Comparison of ENCODE assay signal across 9 mouse cellular contexts in genomic region chr2:31654854-31655559, GRCm38 (mm10). TPM values are rescaled to one million over a fixed set of nuclear protein-coding genes. Genes with fewer than 3 reads are reported as not detected.
A peak's percentile ranks its signal among the peaks of the same experiment; 100 is the strongest.
DNase-seq lines count a peak whose midpoint lies in the region; ATAC-seq and TF ChIP-seq lines count a peak whose summit lies in the region.
"Had no signal": no experiment of that assay in that cellular context is flagged by ENCODE, and none has a peak within 500 bp of the region (broad histone marks: within the 10 kb centered on the region; RNA-seq: fewer than 3 reads in every experiment).

No protein-coding gene starts in this region.

- TF ChIP-seq POLR2A in heart, adult 2 months (IDR thresholded peaks at IDR 0.05; ENCODE audit: insufficient read depth, low read depth, low read length), result no peak
- TF ChIP-seq POLR2A in bone marrow macrophage, adult 2 months (IDR thresholded peaks at IDR 0.05; ENCODE audit: borderline replicate concordance, low read depth, low read length), result no peak

- no peaks in the 10 kb centered on the region for H3K79me2 ChIP-seq in heart, adult 2 months (replicated peaks; ENCODE audit: control insufficient read depth, insufficient read depth, low read length)

- peaks cover 15% of the 10 kb centered on the region for H3K27me3 ChIP-seq in heart, adult 2 months (ENCODE audit: control insufficient read depth, insufficient read depth, low read length)
- H3K27me3 ChIP-seq in forebrain, embryonic 16.5 days (replicated peaks; ENCODE audit: control insufficient read depth, insufficient read depth, low read length), result peaks cover 60% of the 10 kb centered on the region
- H3K27me3 ChIP-seq in intestine, embryonic 16.5 days (replicated peaks; ENCODE audit: control insufficient read depth, insufficient read depth, low read length), result peaks cover 56% of the 10 kb centered on the region
- peaks cover 55% of the 10 kb centered on the region for H3K27me3 ChIP-seq in limb, embryonic 11.5 days (ENCODE audit: control insufficient read depth, insufficient read depth, low read length)
- H3K27me3 ChIP-seq in midbrain, embryonic 16.5 days (ENCODE audit: control insufficient read depth, insufficient read depth, low read depth, low read length), result peaks cover 63% of the 10 kb centered on the region

- H3K9me3 ChIP-seq in forebrain, embryonic 16.5 days (ENCODE audit: control insufficient read depth, low read length), result no peaks in the 10 kb centered on the region
- no peaks in the 10 kb centered on the region for H3K9me3 ChIP-seq in intestine, embryonic 16.5 days (ENCODE audit: control insufficient read depth, low read length)
- peaks cover 5% of the 10 kb centered on the region; the same call in 1 of the 2 replicates for H3K9me3 ChIP-seq in limb, embryonic 11.5 days (ENCODE audit: control insufficient read depth, low read length)
- H3K9me3 ChIP-seq in midbrain, embryonic 16.5 days (replicated peaks; ENCODE audit: control insufficient read depth, low read length, poor library complexity, severe bottlenecking), result peaks cover 4% of the 10 kb centered on the region; the same call in 1 of the 2 replicates

- TF ChIP-seq CTCF in heart, adult 2 months (IDR thresholded peaks at IDR 0.05), result peak; percentile 56
- TF ChIP-seq CTCF in bone marrow macrophage, adult 2 months (IDR thresholded peaks at IDR 0.05; ENCODE audit: low read depth, low read length), result peak; percentile 76

- DNase-seq in heart, adult 2 months, result peak in 1 of 2 experiments; percentile 54
- no peak for DNase-seq in heart, postnatal 25 days (ENCODE audit: low spot score)
- DNase-seq in limb, embryonic 11.5 days (ENCODE audit: low spot score), result peak; percentile 64
- peak; percentile 45 to 58 for DNase-seq in thymus, postnatal 36 days

- H3K4me1 ChIP-seq in heart, adult 2 months (ENCODE audit: control insufficient read depth, insufficient read depth, low read length), result no peaks in the 10 kb centered on the region
- no peaks in the 10 kb centered on the region for H3K4me1 ChIP-seq in bone marrow macrophage, adult 2 months (ENCODE audit: control insufficient read depth, insufficient read depth, low read length)
- peaks cover 10% of the 10 kb centered on the region for H3K4me1 ChIP-seq in forebrain, embryonic 16.5 days (replicated peaks; ENCODE audit: control insufficient read depth, insufficient read depth, low read length)
- peaks cover 11% of the 10 kb centered on the region for H3K4me1 ChIP-seq in intestine, embryonic 16.5 days (ENCODE audit: control insufficient read depth, insufficient read depth, low read length)
- peaks cover 7% of the 10 kb centered on the region; the same call in 1 of the 2 replicates for H3K4me1 ChIP-seq in limb, embryonic 11.5 days (ENCODE audit: control insufficient read depth, insufficient read depth, low read length)
- 0 out of 2 replicates have a peak, but pooled peaks cover 3% of the 10 kb centered on the region for H3K4me1 ChIP-seq in midbrain, embryonic 16.5 days (ENCODE audit: control insufficient read depth, insufficient read depth, low read length)

- H3K4me3 ChIP-seq in heart, adult 2 months, result no peak overlapping the region
- H3K4me3 ChIP-seq in bone marrow macrophage, adult 2 months (ENCODE audit: insufficient read depth, low read length), result no peak overlapping the region
- H3K4me3 ChIP-seq in forebrain, embryonic 16.5 days (replicated peaks; ENCODE audit: low read length), result peak overlapping the region; percentile 57
- peak overlapping the region; percentile 62 for H3K4me3 ChIP-seq in intestine, embryonic 16.5 days (ENCODE audit: low read length)
- peak overlapping the region; percentile 46 for H3K4me3 ChIP-seq in limb, embryonic 11.5 days (ENCODE audit: low read depth, low read length)
- peak overlapping the region; percentile 52 for H3K4me3 ChIP-seq in midbrain, embryonic 16.5 days (ENCODE audit: low read depth, low read length)

- H3K36me3 ChIP-seq in heart, adult 2 months (ENCODE audit: control insufficient read depth, insufficient read depth, low read length), result no peaks in the 10 kb centered on the region
- H3K36me3 ChIP-seq in forebrain, embryonic 16.5 days (ENCODE audit: control insufficient read depth, insufficient read depth), result no peaks in the 10 kb centered on the region
- no peaks in the 10 kb centered on the region for H3K36me3 ChIP-seq in intestine, embryonic 16.5 days (ENCODE audit: control insufficient read depth, insufficient read depth, low read length)
- no peaks in the 10 kb centered on the region for H3K36me3 ChIP-seq in limb, embryonic 11.5 days (ENCODE audit: control insufficient read depth, insufficient read depth, low read length)
- no peaks in the 10 kb centered on the region for H3K36me3 ChIP-seq in midbrain, embryonic 16.5 days (ENCODE audit: control insufficient read depth, insufficient read depth, low read length)

- WGBS in heart, adult 2 months, result 7% methylated on average over 22 of the region's 22 CpGs
- WGBS in forebrain, embryonic 16.5 days, result 2% methylated on average over 22 of the region's 22 CpGs
- 5% methylated on average over 22 of the region's 22 CpGs for WGBS in intestine, embryonic 16.5 days
- 6% methylated on average over 22 of the region's 22 CpGs for WGBS in limb, embryonic 11.5 days
- WGBS in midbrain, embryonic 16.5 days, result 8% methylated on average over 22 of the region's 22 CpGs

- TF ChIP-seq EP300 in heart, adult 2 months (IDR thresholded peaks at IDR 0.05; ENCODE audit: insufficient read depth, low read depth, low read length), result no peak

- intact Hi-C loops in heart, adult 2 months (cut with DNase I), result loop anchor here (1.0 kb wide), 1 partner anchor 172 kb away; no protein-coding TSS in a partner anchor
- intact Hi-C loops in heart, postnatal 25 days (cut with DNase I), result loop anchor here (1.0 kb wide), 1 partner anchor 172 kb away; no protein-coding TSS in a partner anchor

- H3K9ac ChIP-seq in heart, adult 2 months (ENCODE audit: low read depth, low read length), result no peak overlapping the region
- peak overlapping the region; percentile 51; the same call in 1 of the 2 replicates for H3K9ac ChIP-seq in forebrain, embryonic 16.5 days (replicated peaks; ENCODE audit: low read depth, low read length)
- peak overlapping the region; percentile 49; the same call in 1 of the 2 replicates for H3K9ac ChIP-seq in intestine, embryonic 16.5 days (ENCODE audit: low read depth, low read length)
- no peak overlapping the region for H3K9ac ChIP-seq in limb, embryonic 11.5 days (ENCODE audit: low read length)
- H3K9ac ChIP-seq in midbrain, embryonic 16.5 days (ENCODE audit: low read depth, low read length), result peak overlapping the region; percentile 67

- ATAC-seq in forebrain, embryonic 16.5 days, result no peak
- no peak for ATAC-seq in intestine, embryonic 16.5 days
- ATAC-seq in limb, embryonic 11.5 days (ENCODE audit: insufficient number of reproducible peaks, low FRiP score, low TSS enrichment, low read depth), result no peak
- ATAC-seq in midbrain, embryonic 16.5 days, result no peak; the same call in 1 of the 2 replicates

- H3K27ac ChIP-seq in heart, adult 2 months, result no peak overlapping the region
- H3K27ac ChIP-seq in bone marrow macrophage, adult 2 months (ENCODE audit: insufficient read depth, low read depth, low read length), result no peak overlapping the region
- no peak overlapping the region for H3K27ac ChIP-seq in forebrain, embryonic 16.5 days (ENCODE audit: low read length)
- H3K27ac ChIP-seq in intestine, embryonic 16.5 days (ENCODE audit: low read length), result no peak overlapping the region
- H3K27ac ChIP-seq in limb, embryonic 11.5 days (replicated peaks; ENCODE audit: low read depth, low read length), result no peak overlapping the region
- no peak overlapping the region for H3K27ac ChIP-seq in midbrain, embryonic 16.5 days (ENCODE audit: low read length)
- H3K27ac ChIP-seq: macrophage had no signal

- peak overlapping the region; percentile 82 for H3K4me2 ChIP-seq in forebrain, embryonic 16.5 days (ENCODE audit: low read length)
- peak overlapping the region; percentile 98 for H3K4me2 ChIP-seq in intestine, embryonic 16.5 days (ENCODE audit: low read depth, low read length)
- peak overlapping the region; percentile 99 for H3K4me2 ChIP-seq in limb, embryonic 11.5 days (ENCODE audit: low read depth, severe bottlenecking)
- peak overlapping the region; percentile 81 for H3K4me2 ChIP-seq in midbrain, embryonic 16.5 days (ENCODE audit: low read length)

RNA-seq across cellular contexts. Expression of gene Prdm12, which starts 15.2 kb away (rescaled TPM):
- not detected for total RNA-seq in heart, adult 2 months (2021)
- polyA plus RNA-seq in heart, adult 2 months (2012; rRNA removed), result not detected in 2 replicates
- total RNA-seq in heart, postnatal 25 days (2021), result not detected
- not detected in 2 replicates for polyA plus RNA-seq in bone marrow macrophage, adult 2 months (2012; ENCODE audit: insufficient read depth, insufficient read length, missing spikeins)
- polyA plus RNA-seq in forebrain, embryonic 16.5 days (2015; fragmentation: Nextera tagmentation; extraction: Ambion mirVana), result 0.98 and 2.5 TPM in 2 replicates
- not detected in 2 replicates for polyA plus RNA-seq in intestine, embryonic 16.5 days (2015; fragmentation: Nextera tagmentation; extraction: Ambion mirVana)
- polyA plus RNA-seq in limb, embryonic 11.5 days (2014; fragmentation: Nextera tagmentation; extraction: Ambion mirVana), result 0.07 and 0.09 TPM in 2 replicates
- polyA plus RNA-seq in midbrain, embryonic 16.5 days (2015; fragmentation: Nextera tagmentation; extraction: Ambion mirVana), result 1.4 and 2.3 TPM in 2 replicates
- polyA plus RNA-seq: macrophage had no signal

RNA-seq across cellular contexts. Expression of gene Exosc2, which starts 15.5 kb away (rescaled TPM):
- total RNA-seq in heart, adult 2 months (2021), result 1 to 10 TPM; 8.7 to 9.0 TPM
- polyA plus RNA-seq in heart, adult 2 months (2012; rRNA removed), result 5.5 and 13.1 TPM in 2 replicates
- 1 to 10 TPM; 8.3 to 9.6 TPM for total RNA-seq in heart, postnatal 25 days (2021)
- polyA plus RNA-seq in bone marrow macrophage, adult 2 months (2012; ENCODE audit: insufficient read depth, insufficient read length, missing spikeins), result 10.0 and 11.7 TPM in 2 replicates
- 42.3 and 44.0 TPM in 2 replicates for polyA plus RNA-seq in forebrain, embryonic 16.5 days (2015; fragmentation: Nextera tagmentation; extraction: Ambion mirVana)
- polyA plus RNA-seq in intestine, embryonic 16.5 days (2015; fragmentation: Nextera tagmentation; extraction: Ambion mirVana), result 51.3 and 64.3 TPM in 2 replicates
- 86.2 and 91.5 TPM in 2 replicates for polyA plus RNA-seq in limb, embryonic 11.5 days (2014; fragmentation: Nextera tagmentation; extraction: Ambion mirVana)
- polyA plus RNA-seq in midbrain, embryonic 16.5 days (2015; fragmentation: Nextera tagmentation; extraction: Ambion mirVana), result 40.0 and 42.2 TPM in 2 replicates

RNA-seq across cellular contexts. Expression of gene Abl1, which starts 33.2 kb away (rescaled TPM):
- 10 to 100 TPM; 29.4 to 31.8 TPM for total RNA-seq in heart, adult 2 months (2021)
- 27.5 and 39.9 TPM in 2 replicates for polyA plus RNA-seq in heart, adult 2 months (2012; rRNA removed)
- total RNA-seq in heart, postnatal 25 days (2021), result 10 to 100 TPM; 29.8 to 35.0 TPM
- 48.4 and 53.1 TPM in 2 replicates for polyA plus RNA-seq in bone marrow macrophage, adult 2 months (2012; ENCODE audit: insufficient read depth, insufficient read length, missing spikeins)
- polyA plus RNA-seq in forebrain, embryonic 16.5 days (2015; fragmentation: Nextera tagmentation; extraction: Ambion mirVana), result 23.5 and 23.8 TPM in 2 replicates
- polyA plus RNA-seq in intestine, embryonic 16.5 days (2015; fragmentation: Nextera tagmentation; extraction: Ambion mirVana), result 25.1 and 26.2 TPM in 2 replicates
- polyA plus RNA-seq in limb, embryonic 11.5 days (2014; fragmentation: Nextera tagmentation; extraction: Ambion mirVana), result 57.7 and 60.7 TPM in 2 replicates
- polyA plus RNA-seq in midbrain, embryonic 16.5 days (2015; fragmentation: Nextera tagmentation; extraction: Ambion mirVana), result 16.7 and 17.5 TPM in 2 replicates

Comparison
In these comparisons a context has a peak if more than half of its experiments do, and no peak if none do; other contexts are left out.
1. H3K4me3 ChIP-seq: peak in forebrain, embryonic 16.5 days (single experiment), intestine, embryonic 16.5 days (single experiment), limb, embryonic 11.5 days (single experiment) and midbrain, embryonic 16.5 days (single experiment); none in heart, adult 2 months (single experiment) and bone marrow macrophage, adult 2 months (single experiment).
2. H3K9ac ChIP-seq: peak in forebrain, embryonic 16.5 days (single experiment), intestine, embryonic 16.5 days (single experiment) and midbrain, embryonic 16.5 days (single experiment); none in heart, adult 2 months (single experiment) and limb, embryonic 11.5 days (single experiment).
3. Peak in every context shown above with its lines, with median percentiles within 50 percentile points of each other: H3K4me2 ChIP-seq.